Mouse (Mus musculus) thymus, adult 2 months (tissue): Measurements from ENCODE around the gene Sned1. TPM values are rescaled to one million over a fixed set of nuclear protein-coding genes. Genes with fewer than 3 reads are reported as not detected.

ENCODE experiments used
- DNase-seq: peaks from one replicate; pipeline ENCODE4 v3.0.0; 2021
- H3K27ac ChIP-seq: fragments of 200-500 bp; 2 replicates; pipeline ENCODE4 v1.5.1; 2012; ENCODE audit warnings: low read length, control low read depth; ENCODE audit not compliant: control insufficient read depth, insufficient read depth
- H3K27me3 ChIP-seq: fragments of 200-500 bp; 2 replicates; pipeline ENCODE4 v1.6.1; 2012; ENCODE audit warnings: mild to moderate bottlenecking, low read length, moderate library complexity, mixed read lengths; ENCODE audit not compliant: control insufficient read depth, insufficient read depth
- H3K36me3 ChIP-seq: fragments of 200-500 bp; 2 replicates; pipeline ENCODE4 v1.6.1; 2012; ENCODE audit warnings: mild to moderate bottlenecking, low read length, moderate library complexity; ENCODE audit not compliant: control insufficient read depth, insufficient read depth
- H3K4me1 ChIP-seq: fragments of 200-500 bp; replicated peaks from 2 replicates; pipeline ENCODE4 v1.6.1; 2012; ENCODE audit warnings: low read length; ENCODE audit not compliant: control insufficient read depth, insufficient read depth
- H3K4me3 ChIP-seq: fragments of 200-500 bp; 2 replicates; pipeline ENCODE4 v1.5.1; 2012; ENCODE audit warnings: mild to moderate bottlenecking, low read length, control low read depth, moderate library complexity; ENCODE audit not compliant: control insufficient read depth, insufficient read depth
- CTCF ChIP-seq: fragments of 200-500 bp; IDR thresholded peaks from 2 replicates; pipeline ENCODE4 v1.5.1; 2012; ENCODE audit warnings: mild to moderate bottlenecking, control low read depth, low read length, moderate library complexity, borderline replicate concordance; ENCODE audit not compliant: control insufficient read depth, poor library complexity, insufficient read depth; ENCODE audit errors: extremely low read depth
- POLR2A ChIP-seq: fragments of 200-500 bp; IDR thresholded peaks from 2 replicates; pipeline ENCODE4 v1.6.1; 2012; ENCODE audit warnings: mild to moderate bottlenecking, low read length, control low read depth, moderate library complexity; ENCODE audit not compliant: control insufficient read depth, poor library complexity, insufficient read depth; ENCODE audit errors: extremely low read depth
- WGBS: fragments of 180-500 bp; shearing (Covaris S2); methylation state at CpG from one replicate; pipeline ENCODE4 v1.1.7; 2018; 5-methylcytosine and 5-hydroxymethylcytosine counted together
- polyA plus RNA-seq: library from polyadenylated mRNA; depleted of rRNA; stranded (reverse); fragments of >200 nt; gene quantifications from 2 replicates; pipeline ENCODE4 v1.2.3, GENCODE M21; 2012; rRNA removed

Sned1 gene
- polyA plus RNA-seq, 1 experiment = 3.8 TPM

DNA sequence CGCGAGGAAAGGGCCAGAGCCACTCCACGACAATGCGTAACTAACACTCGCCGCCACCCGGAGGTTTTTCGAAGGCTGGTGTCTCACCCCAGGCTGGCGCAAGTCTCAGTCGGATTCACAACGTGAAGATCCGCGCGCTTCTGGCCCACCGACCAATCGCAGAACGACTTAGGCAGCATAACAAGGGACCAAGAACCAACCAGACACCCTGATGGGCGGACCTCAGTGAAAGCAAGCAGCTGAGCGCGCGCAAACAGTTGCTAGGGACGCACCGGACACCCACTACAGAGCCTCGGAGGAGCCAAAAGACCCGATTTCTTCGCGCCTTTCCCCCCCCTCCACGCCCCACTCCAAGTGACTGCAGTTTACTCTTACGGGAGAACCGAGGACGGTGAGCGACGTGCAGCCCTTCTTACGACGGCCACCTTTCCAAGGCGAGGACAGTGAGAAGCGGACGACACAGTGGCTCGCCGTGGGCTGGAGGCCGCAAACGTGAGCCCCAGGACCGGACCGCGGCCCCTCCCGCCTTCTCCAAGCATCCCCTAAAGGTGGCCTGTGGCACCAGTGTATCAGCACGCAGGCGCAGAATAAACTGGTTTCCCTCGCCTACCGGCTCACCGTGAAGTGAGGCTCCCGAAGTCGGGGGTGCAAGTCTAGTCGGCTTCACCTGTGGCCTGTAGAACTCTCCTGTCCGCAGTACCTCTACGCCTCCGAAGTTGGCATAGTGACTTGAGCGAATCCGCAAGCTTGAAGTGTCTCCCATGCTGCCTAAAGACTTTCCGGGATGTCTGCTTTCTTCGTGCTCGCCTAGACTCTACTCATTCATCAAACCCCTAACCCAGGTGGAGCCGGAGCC, 107.2 kb downstream of the Sned1 start, which contains the start of the genes Ppp1r7 and Pask:
Gene Ppp1r7, plus strand, starts transcription at position 207 of the 856 bp plus-strand sequence.
Gene Pask, minus strand, starts transcription at position 835 of the 856 bp plus-strand sequence.
- H3K27me3 ChIP-seq = no peaks in the 10 kb centered on the region
- H3K4me1 ChIP-seq = peaks cover 3% of the 10 kb centered on the region; the same call in 1 of the 2 replicates
- DNase-seq = peak; percentile 91
- H3K27ac ChIP-seq = no peak within 1 kb of the TSS
- H3K36me3 ChIP-seq = 0 out of 2 replicates have a peak, but pooled peaks cover 6% of the 10 kb centered on the region
- peak within 1 kb of the TSS; percentile 80 for H3K4me3 ChIP-seq
- under 1% methylated on average over 63 of the region's 63 CpGs for WGBS
- TF ChIP-seq POLR2A = 0 out of 2 replicates have a peak, but pooled peaks have one; percentile 34
- TF ChIP-seq CTCF = 0 out of 2 replicates have a peak, but pooled peaks have one; percentile 43

GRCm38 (mm10) chr1:93343504-93344047, 107.9 kb downstream of the Sned1 start:
- no peak overlapping the region for H3K27ac ChIP-seq
- H3K36me3 ChIP-seq = 0 out of 2 replicates have a peak, but pooled peaks cover 11% of the 10 kb centered on the region
- H3K4me1 ChIP-seq = peaks cover 3% of the 10 kb centered on the region; the same call in 1 of the 2 replicates
- DNase-seq = peak; percentile 90
- WGBS = under 1% methylated on average over 39 of the region's 39 CpGs
- H3K4me3 ChIP-seq = peak overlapping the region; percentile 80
- TF ChIP-seq CTCF (0 out of 2 replicates have a peak, but pooled peaks have one; percentile 6), POLR2A (peak; percentile 67)
- no peaks in the 10 kb centered on the region for H3K27me3 ChIP-seq

DNA sequence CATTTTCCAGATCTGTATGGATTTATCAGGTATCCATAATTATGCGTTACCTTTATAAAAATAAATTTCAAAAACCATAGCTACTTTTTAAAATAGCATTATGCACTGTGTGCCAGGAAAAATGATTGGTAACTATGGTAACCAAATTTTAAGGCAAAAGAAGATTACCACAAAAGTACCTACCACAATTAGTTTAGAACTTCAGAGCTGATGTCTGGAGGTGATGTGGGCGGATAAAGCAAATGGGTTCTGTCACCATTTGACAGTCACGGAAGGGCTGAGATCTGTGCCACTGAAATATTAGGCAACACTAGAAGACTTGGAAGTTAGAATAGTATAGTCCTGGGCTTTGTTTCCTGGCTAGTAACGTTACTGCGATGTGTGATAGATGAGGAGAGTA, 111.5 kb downstream of the Sned1 start:
- H3K4me1 ChIP-seq = peaks cover 3% of the 10 kb centered on the region; the same call in 1 of the 2 replicates
- H3K36me3 ChIP-seq = peaks cover 40% of the 10 kb centered on the region
- 96% methylated on average over 5 of the region's 5 CpGs for WGBS
- DNase-seq = no peak
- TF ChIP-seq CTCF = no peak
- no peak for TF ChIP-seq POLR2A
- no peak overlapping the region for H3K4me3 ChIP-seq
- no peak overlapping the region for H3K27ac ChIP-seq
- no peaks in the 10 kb centered on the region for H3K27me3 ChIP-seq

DNA sequence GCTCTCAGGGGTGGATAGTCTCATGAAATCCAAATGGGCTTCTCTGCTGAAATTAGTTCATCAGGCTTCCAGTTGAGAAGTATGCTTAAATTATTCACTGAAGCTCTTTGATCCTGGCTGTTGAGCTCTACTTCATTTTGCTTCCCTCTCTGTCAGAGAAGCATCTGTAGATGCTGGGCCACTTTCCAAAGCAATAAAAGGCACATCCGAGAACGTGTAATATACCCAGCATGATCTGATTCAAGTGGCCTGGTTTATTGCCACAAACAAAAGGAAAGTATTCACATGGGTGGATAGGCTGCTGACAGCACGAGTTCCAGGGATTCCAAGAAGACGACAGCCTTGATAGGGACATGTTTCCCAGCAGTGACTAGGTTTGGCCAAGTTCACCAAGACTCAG, 114.1 kb downstream of the Sned1 start:
- Histone ChIP-seq H3K27me3 (no peaks in the 10 kb centered on the region), H3K4me3 (no peak overlapping the region), H3K36me3 (peaks cover 65% of the 10 kb centered on the region), H3K27ac (no peak overlapping the region), H3K4me1 (no peaks in the 10 kb centered on the region)
- 90% methylated on average over 4 of the region's 4 CpGs for WGBS
- no peak for DNase-seq
- TF ChIP-seq POLR2A = no peak
- no peak for TF ChIP-seq CTCF

Other genes starting within 250 kb of the Sned1 start
- 0.19 and 0.42 TPM in 2 replicates for gene Aqp12, start 229.5 kb upstream of the Sned1 start, polyA plus RNA-seq
- 1.8 and 2.0 TPM in 2 replicates for gene Kif1a, start 133.9 kb upstream of the Sned1 start, polyA plus RNA-seq
- gene Agxt, start 100.6 kb upstream of the Sned1 start, polyA plus RNA-seq = 0.23 and 0.78 TPM in 2 replicates
- 0.68 and 0.88 TPM in 2 replicates for gene 2310007B03Rik, start 74.9 kb upstream of the Sned1 start, polyA plus RNA-seq
- gene Crocc2, start 67.1 kb upstream of the Sned1 start, polyA plus RNA-seq = 0.28 and 0.34 TPM in 2 replicates
- gene Mterf4, start 70.1 kb downstream of the Sned1 start, polyA plus RNA-seq = 11.1 and 11.6 TPM in 2 replicates
- 6.0 and 6.4 TPM in 2 replicates for gene Ppp1r7, start 107.0 kb downstream of the Sned1 start, polyA plus RNA-seq
- gene Pask, start 107.6 kb downstream of the Sned1 start, polyA plus RNA-seq = 9.4 and 12.8 TPM in 2 replicates
- 1.1 and 2.0 TPM in 2 replicates for gene Ano7, start 138.1 kb downstream of the Sned1 start, polyA plus RNA-seq
- gene Hdlbp, start 243.0 kb downstream of the Sned1 start, polyA plus RNA-seq = 52.3 and 53.4 TPM in 2 replicates